Mouse (Mus musculus): ENCODE data around the gene Csn1s1. TPM values are rescaled to one million over a fixed set of nuclear protein-coding genes. Genes with fewer than 3 reads are reported as not detected.

The Csn1s1 gene
- not detected for total RNA-seq (2021)
- long read RNA-seq, experiment 1: 0 reads
- long read RNA-seq, experiment 2: 0 reads

- no peak for DNase-seq (ENCODE audit: extremely low spot score in 1 of 2, low spot score in 2 of 2)
- Histone ChIP-seq H3K4me3 (no peak within 1 kb of the TSS), H3K27ac (no peak within 1 kb of the TSS)
- TF ChIP-seq CTCF (IDR thresholded peaks at IDR 0.05): no peak
- intact Hi-C loops (cut with DNase I): no loop called here
These were observed at the start of gene Csn1s1 for GRCm38 (mm10) chr5:87665908-87666307. Gene Csn1s1 (plus strand): TSS chr5:87666208.

- intact Hi-C loops (cut with DNase I): no loop called here
- TF ChIP-seq CTCF (IDR thresholded peaks at IDR 0.05): no peak
These were observed 43.3 kb upstream of the Csn1s1 start for GRCm38 (mm10) chr5:87622681-87623080.

GRCm38 (mm10) chr5:87642787-87643186, 23.2 kb upstream of the Csn1s1 start:
- Histone ChIP-seq H3K27ac (no peak overlapping the region), H3K4me3 (no peak overlapping the region)
- DNase-seq (ENCODE audit: extremely low spot score in 1 of 2, low spot score in 2 of 2): no peak
- intact Hi-C loops (cut with DNase I): no loop called here
- peak; percentile 37 for TF ChIP-seq CTCF (IDR thresholded peaks at IDR 0.05)

More at GRCm38 (mm10) chr5:87622681-87623080, 43.3 kb upstream of the Csn1s1 start:
- DNase-seq (ENCODE audit: extremely low spot score in 1 of 2, low spot score in 2 of 2): no peak
- no peak overlapping the region for H3K4me3 ChIP-seq
- no peak overlapping the region for H3K27ac ChIP-seq

GRCm38 (mm10) chr5:87699530-87699929, 33.5 kb downstream of the Csn1s1 start, which contains the start of gene Csn2:
Gene Csn2 (minus strand): TSS chr5:87699630.
- intact Hi-C loops (cut with DNase I): no loop called here
- no peak for TF ChIP-seq CTCF (IDR thresholded peaks at IDR 0.05)
- Histone ChIP-seq H3K4me3 (no peak within 1 kb of the TSS), H3K27ac (no peak within 1 kb of the TSS)
- no peak for DNase-seq (ENCODE audit: extremely low spot score in 1 of 2, low spot score in 2 of 2)

- no peak for DNase-seq (ENCODE audit: extremely low spot score in 1 of 2, low spot score in 2 of 2)
- intact Hi-C loops (cut with DNase I): no loop called here
- no peak for TF ChIP-seq CTCF (IDR thresholded peaks at IDR 0.05)
- H3K27ac ChIP-seq: no peak overlapping the region
- no peak overlapping the region for H3K4me3 ChIP-seq
These were observed 39.9 kb downstream of the Csn1s1 start for GRCm38 (mm10) chr5:87705891-87706290.

Other genes with a start within 250 kb of the Csn1s1 start
- not detected for gene Ugt2b38, start 242.0 kb upstream of the Csn1s1 start, total RNA-seq (2021)
- gene Ugt2a2, start 183.9 kb upstream of the Csn1s1 start, total RNA-seq (2021): not detected
- not detected for gene Gm43638, start 179.4 kb upstream of the Csn1s1 start, total RNA-seq (2021)
- gene Ugt2a1, start 175.3 kb upstream of the Csn1s1 start, total RNA-seq (2021): not detected
- gene Sult1b1, start 128.0 kb upstream of the Csn1s1 start, total RNA-seq (2021): not detected
- not detected for gene Sult1d1, start 97.2 kb upstream of the Csn1s1 start, total RNA-seq (2021)
- gene Sult1e1, start 74.6 kb upstream of the Csn1s1 start, total RNA-seq (2021): not detected
- not detected for gene Csn2, start 33.4 kb downstream of the Csn1s1 start, total RNA-seq (2021)
- not detected for gene Csn1s2a, start 108.4 kb downstream of the Csn1s1 start, total RNA-seq (2021)
- gene Csn1s2b, start 141.9 kb downstream of the Csn1s1 start, total RNA-seq (2021): not detected
- gene Prr27, start 159.5 kb downstream of the Csn1s1 start, total RNA-seq (2021): not detected
- gene Odam, start 218.8 kb downstream of the Csn1s1 start, total RNA-seq (2021): not detected